Mouse (Mus musculus) B cell, adult 2 months (primary cell): Measurements from ENCODE around the gene 1700013H16Rik.
"Not testable (repeated sequence)": the region's sequence is repeated elsewhere in the genome, so short reads cannot be mapped to it uniquely, and the experiment has no call there.

Experiments
- DNase-seq, 2 experiments: peaks; one replicate each; pipeline ENCODE4 v3.0.0; 2022

Gene 1700013H16Rik

GRCm38 (mm10) chrX:53757736-53758135 lies at the start of gene 1700013H16Rik:
Gene 1700013H16Rik (minus strand): TSS chrX:53757831.
- DNase-seq = no peak

DNA sequence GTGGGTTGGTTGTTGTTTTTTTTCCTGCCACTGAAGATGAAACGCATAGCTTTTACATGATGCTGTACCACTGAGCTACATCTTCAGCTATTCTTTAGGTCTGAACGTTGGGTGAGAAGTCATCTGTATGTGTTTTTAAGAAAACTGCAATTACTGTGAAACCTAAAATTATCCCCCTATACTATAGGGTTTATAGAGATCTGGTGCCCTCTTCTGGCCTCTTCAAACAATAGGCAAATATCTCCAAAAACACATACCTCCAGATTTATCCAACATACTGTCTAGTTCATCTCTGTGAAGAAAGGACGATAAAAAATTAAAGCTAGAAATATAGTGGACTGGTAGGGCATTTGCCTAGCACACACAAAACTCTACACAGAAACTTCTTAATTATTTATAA lies 41.4 kb upstream of the 1700013H16Rik start:
- DNase-seq = no peak

DNA sequence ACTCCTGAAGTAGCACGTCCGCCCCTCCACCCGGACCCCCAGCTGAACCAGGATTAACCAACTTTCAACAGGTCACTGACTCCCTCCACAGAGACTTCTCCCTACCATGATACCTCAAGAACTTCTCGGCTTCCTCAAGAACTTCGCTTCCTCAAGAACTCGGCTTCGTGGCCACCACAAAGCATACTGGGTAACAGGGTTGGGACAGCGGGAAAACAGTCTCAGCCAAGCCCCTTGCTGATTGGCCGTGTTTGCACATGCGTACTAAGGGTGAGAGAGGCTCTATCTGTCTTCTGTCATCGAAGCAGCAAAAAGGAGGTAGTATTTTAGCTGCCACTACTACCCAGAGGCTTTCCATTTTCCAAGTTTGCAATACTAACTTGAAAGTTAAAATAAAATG lies 39.9 kb upstream of the 1700013H16Rik start, which contains the start of gene Xlr:
TSS of gene Xlr (minus strand) at position 188 of the 400 bp plus-strand sequence.
- not testable (repeated sequence) for DNase-seq

GRCm38 (mm10) chrX:53776276-53776675 lies 18.6 kb upstream of the 1700013H16Rik start, which contains the start of gene Zfp36l3:
Gene Zfp36l3 (minus strand): TSS chrX:53776394.
- DNase-seq = no peak

DNA sequence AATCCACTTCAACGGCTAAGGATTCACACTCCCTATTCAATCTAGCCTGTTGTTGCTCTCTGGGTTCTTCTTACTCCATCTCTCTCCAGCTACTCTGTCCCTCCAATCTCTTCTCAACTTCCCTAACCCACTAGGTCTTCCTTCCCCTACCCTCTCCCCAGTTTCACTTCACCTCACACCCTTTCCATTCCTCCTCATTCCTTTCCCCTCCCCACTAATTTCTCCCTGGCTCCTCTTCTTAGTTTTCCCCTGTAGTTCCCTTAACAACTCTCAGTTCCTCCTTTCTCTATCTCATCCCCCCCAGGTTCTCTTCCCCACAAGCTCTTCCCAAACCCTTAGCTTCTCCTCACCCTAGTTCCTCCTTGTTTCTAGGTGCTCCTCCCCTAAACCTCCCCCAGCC lies 4.8 kb downstream of the 1700013H16Rik start:
- DNase-seq = no peak

DNA sequence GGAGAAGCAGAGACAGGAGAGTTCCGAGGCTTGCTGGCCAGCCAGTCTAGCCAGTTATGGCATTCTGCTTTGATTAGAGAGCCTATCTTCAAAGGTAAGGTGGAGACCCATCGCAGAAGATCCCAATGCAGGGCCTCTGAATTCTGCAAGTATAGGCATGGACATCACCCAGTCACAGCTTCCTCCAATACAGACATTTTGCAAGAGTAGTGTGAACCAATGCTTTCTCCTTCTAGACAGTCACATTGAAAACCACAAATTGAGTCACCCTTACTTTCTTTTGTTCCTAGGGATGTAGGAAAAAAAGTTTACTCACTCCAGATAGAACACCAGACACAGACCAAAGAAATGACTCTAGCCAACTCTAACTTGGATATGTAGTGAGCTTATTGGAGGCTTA lies 28.7 kb downstream of the 1700013H16Rik start:
- no peak for DNase-seq

DNA sequence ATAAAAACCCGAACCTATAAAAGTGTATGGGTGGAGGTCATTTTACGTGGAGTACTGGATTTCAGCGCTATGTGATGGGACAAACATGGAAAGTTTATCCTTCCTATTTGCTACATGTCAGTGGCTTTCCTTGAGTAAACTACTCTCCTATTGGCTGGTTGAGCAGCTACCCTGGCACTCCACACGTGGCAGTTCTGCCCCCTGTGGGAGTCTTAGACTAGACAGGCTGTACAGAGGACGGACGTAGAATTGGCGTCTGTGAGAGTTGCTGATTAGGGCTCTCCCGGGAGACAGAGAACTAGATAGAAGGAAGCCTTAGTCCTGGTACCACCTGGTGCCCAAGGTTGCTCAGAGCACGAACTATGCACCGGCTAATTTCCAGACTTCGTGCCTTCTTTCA lies 33.0 kb downstream of the 1700013H16Rik start, which contains the start of gene 4930502E18Rik:
TSS of gene 4930502E18Rik (plus strand) at position 231 of the 400 bp plus-strand sequence.
- DNase-seq = no peak

DNA sequence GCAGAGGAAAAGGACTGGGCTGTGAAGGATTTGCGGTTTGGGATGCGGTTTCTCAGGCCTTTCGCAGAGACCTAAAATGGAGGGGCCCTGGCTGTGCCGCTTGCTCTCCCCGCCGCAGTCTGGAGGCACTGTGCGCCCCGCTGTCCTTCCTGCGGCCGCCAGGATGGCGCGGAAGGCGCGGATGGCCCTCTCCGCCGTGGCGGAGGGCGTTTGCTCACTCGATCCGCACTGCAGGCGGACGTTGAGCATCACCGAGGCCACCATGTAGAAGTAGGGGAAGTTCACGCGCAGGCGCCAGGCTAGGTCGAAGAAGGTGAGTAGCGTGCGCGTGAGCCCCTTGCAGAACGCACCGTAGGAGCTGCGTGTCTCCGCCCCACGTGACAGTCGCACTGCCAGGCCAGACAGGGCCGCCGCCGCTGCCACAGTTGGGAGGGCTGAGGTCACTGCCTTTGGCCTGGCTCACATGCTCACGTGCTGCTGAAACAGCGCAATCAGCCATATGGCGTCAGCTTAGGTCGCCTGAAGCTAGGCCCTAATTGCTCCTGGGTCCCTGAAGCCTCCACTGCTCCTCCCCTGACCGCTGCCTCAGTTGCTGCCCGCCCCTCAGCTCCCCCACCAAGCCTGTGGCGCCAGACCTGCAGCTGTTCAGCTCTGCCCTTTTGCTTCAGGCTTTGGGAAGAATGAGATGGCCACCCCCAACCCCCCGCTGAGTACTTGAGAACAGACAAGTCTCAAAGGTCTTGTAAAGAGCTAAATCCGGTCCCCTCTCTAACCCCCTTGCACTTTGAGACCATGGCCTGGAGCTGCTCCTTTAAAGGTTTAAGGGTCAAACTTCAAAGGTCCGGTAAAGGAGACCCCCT lies 41.1 kb downstream of the 1700013H16Rik start:
- DNase-seq = no peak

GRCm38 (mm10) chrX:53715942-53716322 lies 41.7 kb downstream of the 1700013H16Rik start:
- DNase-seq = no peak

GRCm38 (mm10) chrX:53702673-53703072 lies 55.0 kb downstream of the 1700013H16Rik start:
- DNase-seq = no peak

GRCm38 (mm10) chrX:53699225-53699624 lies 58.4 kb downstream of the 1700013H16Rik start:
- DNase-seq = no peak

DNA sequence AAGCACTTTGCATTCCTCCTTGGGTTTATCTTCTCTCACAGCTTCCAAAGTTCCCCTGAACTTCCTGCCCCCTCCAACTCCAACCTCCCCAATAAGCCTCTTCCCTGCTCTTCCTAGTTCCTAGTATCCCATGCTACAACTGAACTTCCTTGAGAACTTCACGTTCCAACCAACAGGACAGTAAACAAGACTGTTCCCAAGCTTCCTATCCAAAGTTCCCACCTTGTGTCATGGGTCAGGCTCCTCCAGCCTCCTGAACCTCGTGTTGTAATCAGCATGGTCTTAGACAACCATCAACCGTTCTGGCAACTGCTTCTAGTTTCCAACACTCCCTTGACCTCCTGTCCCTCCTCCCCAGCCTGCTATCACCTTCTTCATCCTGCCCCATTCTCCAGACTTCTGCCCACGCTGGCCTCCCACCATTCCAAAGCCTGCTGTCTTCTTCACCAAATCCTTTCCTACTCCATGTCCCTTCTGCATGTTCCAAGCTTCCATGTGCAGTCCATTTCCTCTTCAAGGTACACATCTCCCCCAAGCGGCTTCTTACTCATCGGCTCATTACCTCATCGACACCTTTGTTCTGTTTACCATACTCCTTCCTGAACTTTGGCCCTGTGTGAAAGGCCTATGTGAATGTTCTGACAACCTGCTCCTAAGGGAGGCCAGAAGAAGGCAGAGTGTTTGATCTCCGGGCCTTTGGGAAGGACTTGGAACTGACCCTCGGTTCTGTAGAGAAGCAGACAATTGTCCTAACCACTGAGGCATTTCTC lies 63.4 kb downstream of the 1700013H16Rik start:
- no peak for DNase-seq

GRCm38 (mm10) chrX:53693141-53693540 lies 64.5 kb downstream of the 1700013H16Rik start:
- DNase-seq = no peak
